Mouse (Mus musculus): Measurements from ENCODE around the gene Dlgap1. TPM values are rescaled to one million over a fixed set of nuclear protein-coding genes. Genes with fewer than 3 reads are reported as not detected.

Dlgap1 gene
- polyA plus RNA-seq, 2 experiments, result 4.6 to 4.7 TPM

DNA sequence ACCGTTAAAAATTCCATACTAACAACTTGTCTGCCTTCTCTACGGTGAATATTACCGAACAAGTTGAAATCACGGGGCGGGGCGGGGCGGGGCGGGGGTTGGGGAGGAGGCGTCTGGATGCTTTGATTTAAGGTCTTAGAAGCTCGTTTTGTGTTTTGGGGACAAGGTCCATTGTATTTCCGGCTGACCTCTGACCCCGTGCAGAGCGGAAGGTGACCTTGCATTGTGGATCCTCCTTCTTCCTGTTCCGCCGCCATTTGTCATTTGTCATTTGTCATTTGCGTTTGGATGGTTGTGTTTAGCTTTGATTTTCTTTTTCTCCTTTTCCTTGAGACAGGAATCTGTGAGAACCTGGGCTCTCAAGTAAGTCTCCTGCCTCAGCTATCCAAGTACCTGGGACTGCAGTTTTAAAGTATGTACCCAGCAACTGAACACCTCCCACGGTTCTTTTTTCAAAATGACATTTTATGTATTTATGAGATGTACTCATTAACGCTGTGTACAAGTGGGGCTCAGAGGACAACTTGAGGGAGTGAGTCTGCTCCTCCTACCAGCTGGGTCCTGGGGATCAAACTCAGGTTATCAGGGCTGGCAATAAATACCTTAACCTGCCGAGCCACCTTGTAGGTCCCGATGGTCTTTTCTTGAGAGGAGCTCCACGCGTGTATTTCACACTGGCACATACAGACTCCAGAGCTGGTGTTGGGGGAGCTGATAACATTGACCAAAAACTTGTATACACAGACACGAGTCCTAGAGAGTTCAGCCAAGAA, 861.3 kb downstream of the Dlgap1 start:
- no peak for DNase-seq (ENCODE audit: low spot score)
- H3K27ac ChIP-seq (replicated peaks; ENCODE audit: low read depth, low read length), result no peak overlapping the region
- no peak for ATAC-seq (ENCODE audit: low FRiP score, low read depth)
- no peak for TF ChIP-seq POLR2A (IDR thresholded peaks at IDR 0.05; ENCODE audit: borderline replicate concordance, extremely low read depth, insufficient read depth, insufficient read length)
- no peaks in the 10 kb centered on the region for H3K9me3 ChIP-seq (ENCODE audit: control insufficient read depth, low read length)
- H3K27me3 ChIP-seq (ENCODE audit: control insufficient read depth, insufficient read depth, low read length), result no peaks in the 10 kb centered on the region
- 80% methylated on average over 23 of the region's 23 CpGs for WGBS
- H3K4me3 ChIP-seq (replicated peaks; ENCODE audit: low read length), result no peak overlapping the region
- H3K36me3 ChIP-seq (ENCODE audit: control insufficient read depth, insufficient read depth, low read length), result no peaks in the 10 kb centered on the region
- peaks cover 9% of the 10 kb centered on the region for H3K4me1 ChIP-seq (ENCODE audit: control insufficient read depth, insufficient read depth, low read length)
- no peak overlapping the region for H3K4me2 ChIP-seq (replicated peaks; ENCODE audit: low read depth, low read length, severe bottlenecking)
- no peak overlapping the region for H3K9ac ChIP-seq (ENCODE audit: low read depth, low read length, severe bottlenecking)

DNA sequence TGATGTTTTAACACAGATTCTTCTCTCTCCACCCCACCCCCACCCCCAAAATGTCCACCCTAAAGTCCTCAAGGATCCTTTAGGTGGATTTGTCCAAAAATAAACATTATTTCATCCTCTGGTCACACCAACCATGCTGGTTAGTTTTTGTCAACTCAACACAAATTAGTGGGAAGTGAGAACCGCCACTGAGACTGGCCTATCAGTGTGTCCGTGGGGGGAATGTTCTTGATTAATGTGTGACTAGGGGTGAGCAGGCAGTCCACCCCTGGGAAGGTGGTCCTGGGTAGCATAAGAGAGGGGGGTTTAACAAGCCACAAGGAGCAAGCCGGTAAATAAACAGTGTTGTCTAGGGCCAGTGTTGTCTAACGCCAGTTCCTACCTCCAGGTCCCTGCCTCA, 862.7 kb downstream of the Dlgap1 start:
- no peak for TF ChIP-seq POLR2A (IDR thresholded peaks at IDR 0.05; ENCODE audit: borderline replicate concordance, extremely low read depth, insufficient read depth, insufficient read length)
- Histone ChIP-seq H3K36me3 (ENCODE audit: control insufficient read depth, insufficient read depth, low read length) (no peaks in the 10 kb centered on the region), H3K27me3 (ENCODE audit: control insufficient read depth, insufficient read depth, low read length) (no peaks in the 10 kb centered on the region; the same call in 1 of the 2 replicates), H3K9ac (ENCODE audit: low read depth, low read length, severe bottlenecking) (no peak overlapping the region), H3K27ac (replicated peaks; ENCODE audit: low read depth, low read length) (no peak overlapping the region), H3K4me1 (ENCODE audit: control insufficient read depth, insufficient read depth, low read length) (peaks cover 11% of the 10 kb centered on the region), H3K9me3 (ENCODE audit: control insufficient read depth, low read length) (no peaks in the 10 kb centered on the region), H3K4me3 (replicated peaks; ENCODE audit: low read length) (no peak overlapping the region), H3K4me2 (replicated peaks; ENCODE audit: low read depth, low read length, severe bottlenecking) (no peak overlapping the region)
- no peak for ATAC-seq (ENCODE audit: low FRiP score, low read depth)
- WGBS, result 70% methylated on average over 4 of the region's 4 CpGs
- no peak for DNase-seq (ENCODE audit: low spot score)

DNA sequence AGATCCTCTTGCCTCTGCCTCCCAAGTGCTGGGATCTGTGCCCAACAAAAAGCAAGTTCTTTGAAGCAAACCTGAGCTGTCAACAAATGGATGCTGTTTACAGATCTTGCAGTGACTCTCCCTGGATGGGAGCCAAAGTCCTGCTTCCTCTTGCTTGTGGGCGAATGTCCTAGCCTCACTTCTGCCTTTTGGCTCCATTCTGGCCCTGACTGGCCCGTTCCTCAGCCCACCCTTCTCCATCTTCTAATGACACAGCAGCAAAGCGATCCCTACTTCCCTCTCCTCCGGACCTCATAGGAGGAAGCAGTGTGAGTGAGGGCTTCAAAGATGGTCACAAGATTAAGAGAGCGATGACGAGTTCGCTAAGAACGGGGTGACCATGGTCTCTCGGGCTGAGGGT, 863.7 kb downstream of the Dlgap1 start:
- Histone ChIP-seq H3K36me3 (ENCODE audit: control insufficient read depth, insufficient read depth, low read length) (no peaks in the 10 kb centered on the region), H3K4me3 (replicated peaks; ENCODE audit: low read length) (no peak overlapping the region), H3K27ac (replicated peaks; ENCODE audit: low read depth, low read length) (no peak overlapping the region), H3K27me3 (ENCODE audit: control insufficient read depth, insufficient read depth, low read length) (no peaks in the 10 kb centered on the region; the same call in 1 of the 2 replicates), H3K4me2 (replicated peaks; ENCODE audit: low read depth, low read length, severe bottlenecking) (no peak overlapping the region), H3K9ac (ENCODE audit: low read depth, low read length, severe bottlenecking) (no peak overlapping the region), H3K9me3 (ENCODE audit: control insufficient read depth, low read length) (no peaks in the 10 kb centered on the region), H3K4me1 (ENCODE audit: control insufficient read depth, insufficient read depth, low read length) (peaks cover 11% of the 10 kb centered on the region)
- no peak for TF ChIP-seq POLR2A (IDR thresholded peaks at IDR 0.05; ENCODE audit: borderline replicate concordance, extremely low read depth, insufficient read depth, insufficient read length)
- DNase-seq (ENCODE audit: low spot score) (no peak), ATAC-seq (ENCODE audit: low FRiP score, low read depth) (no peak)
- 85% methylated on average over 9 of the region's 9 CpGs for WGBS

DNA sequence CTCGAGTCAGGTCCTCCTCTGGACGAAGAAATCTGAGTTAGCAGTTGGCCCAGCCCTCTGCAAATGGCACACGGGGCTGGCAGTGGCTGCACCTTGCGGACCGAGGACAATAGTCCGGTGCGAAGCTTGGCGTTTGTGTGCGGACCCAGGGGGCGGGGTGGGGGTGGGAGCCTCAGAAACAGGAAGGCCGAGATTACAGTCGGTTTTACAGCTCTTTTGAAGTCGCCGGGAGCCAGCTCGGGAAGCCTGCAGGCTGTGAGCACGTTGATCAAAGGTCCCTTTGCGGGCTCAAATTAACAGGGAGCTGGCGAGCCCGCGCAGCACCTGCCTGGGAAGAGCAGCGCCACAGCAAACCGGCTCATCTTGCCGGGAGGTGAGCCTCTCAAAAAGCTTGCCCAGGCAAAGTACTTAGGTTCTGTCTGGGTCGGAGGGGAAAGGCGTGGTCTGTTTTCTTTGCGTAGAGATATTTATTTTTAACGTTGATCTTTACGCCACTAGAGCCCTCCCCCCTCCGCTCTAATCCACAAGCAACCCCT, 865.6 kb downstream of the Dlgap1 start:
- Histone ChIP-seq H3K9me3 (ENCODE audit: control insufficient read depth, low read length) (no peaks in the 10 kb centered on the region), H3K4me3 (replicated peaks; ENCODE audit: low read length) (peak overlapping the region; percentile 35), H3K36me3 (ENCODE audit: control insufficient read depth, insufficient read depth, low read length) (peaks cover 3% of the 10 kb centered on the region; the same call in 1 of the 2 replicates), H3K27me3 (ENCODE audit: control insufficient read depth, insufficient read depth, low read length) (no peaks in the 10 kb centered on the region; the same call in 1 of the 2 replicates), H3K9ac (ENCODE audit: low read depth, low read length, severe bottlenecking) (peak overlapping the region; percentile 31; the same call in 1 of the 2 replicates), H3K4me2 (replicated peaks; ENCODE audit: low read depth, low read length, severe bottlenecking) (peak overlapping the region; percentile 63), H3K4me1 (ENCODE audit: control insufficient read depth, insufficient read depth, low read length) (peaks cover 11% of the 10 kb centered on the region), H3K27ac (replicated peaks; ENCODE audit: low read depth, low read length) (no peak overlapping the region)
- under 1% methylated on average over 29 of the region's 29 CpGs for WGBS
- no peak for TF ChIP-seq POLR2A (IDR thresholded peaks at IDR 0.05; ENCODE audit: borderline replicate concordance, extremely low read depth, insufficient read depth, insufficient read length)
- ATAC-seq (ENCODE audit: low FRiP score, low read depth) (peak; percentile 47; the same call in 1 of the 2 replicates), DNase-seq (ENCODE audit: low spot score) (peak; percentile 8)

- no peak for TF ChIP-seq POLR2A (IDR thresholded peaks at IDR 0.05; ENCODE audit: borderline replicate concordance, extremely low read depth, insufficient read depth, insufficient read length)
Measured at GRCm38 (mm10) chr17:70835071-70835790, 866.4 kb downstream of the Dlgap1 start.

More at GRCm38 (mm10) chr17:70835071-70835790, 866.4 kb downstream of the Dlgap1 start:
- H3K27ac ChIP-seq (replicated peaks; ENCODE audit: low read depth, low read length), result no peak overlapping the region
- H3K27me3 ChIP-seq (ENCODE audit: control insufficient read depth, insufficient read depth, low read length), result no peaks in the 10 kb centered on the region; the same call in 1 of the 2 replicates
- H3K36me3 ChIP-seq (ENCODE audit: control insufficient read depth, insufficient read depth, low read length), result peaks cover 10% of the 10 kb centered on the region; the same call in 1 of the 2 replicates
- no peak for ATAC-seq (ENCODE audit: low FRiP score, low read depth)
- H3K4me2 ChIP-seq (replicated peaks; ENCODE audit: low read depth, low read length, severe bottlenecking), result peak overlapping the region; percentile 63
- peaks cover 11% of the 10 kb centered on the region for H3K4me1 ChIP-seq (ENCODE audit: control insufficient read depth, insufficient read depth, low read length)
- H3K4me3 ChIP-seq (replicated peaks; ENCODE audit: low read length), result peak overlapping the region; percentile 35
- no peak for DNase-seq (ENCODE audit: low spot score)
- WGBS, result 4% methylated on average over 10 of the region's 10 CpGs
- no peaks in the 10 kb centered on the region for H3K9me3 ChIP-seq (ENCODE audit: control insufficient read depth, low read length)
- no peak overlapping the region for H3K9ac ChIP-seq (ENCODE audit: low read depth, low read length, severe bottlenecking)
